Mouse (Mus musculus): ENCODE measurements around the gene Pradc1.

The Pradc1 gene

GRCm38 (mm10) chr6:85451664-85452410, at the start of gene Pradc1:
Pradc1 (minus strand) TSS chr6:85451970.
- CTCF ChIA-PET, result interaction anchor here (0.6 kb wide), 2 partner anchors 123 to 173 kb away, joined by 4 to 7 read pairs; no protein-coding TSS in a partner anchor

DNA sequence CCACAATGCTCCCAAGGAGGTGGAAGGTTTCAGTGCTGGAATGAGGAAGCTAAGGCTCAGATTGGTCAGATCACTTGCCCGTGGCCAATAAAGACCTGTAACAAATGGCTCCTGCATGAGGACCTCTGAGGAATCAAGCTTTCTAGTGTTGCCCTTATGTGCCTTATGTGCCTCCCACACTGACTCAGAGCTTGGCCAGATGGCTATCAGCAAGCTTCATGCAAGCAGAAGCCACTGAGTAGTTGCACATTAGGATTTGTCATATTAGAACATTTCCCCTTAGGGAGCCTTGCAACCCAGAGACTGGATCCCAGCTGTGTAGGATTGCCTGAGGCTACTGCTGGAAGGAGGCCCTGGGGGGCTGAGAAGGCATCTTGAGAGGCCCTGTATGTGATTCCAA, 48.6 kb upstream of the Pradc1 start:
- CTCF ChIA-PET, result no interaction called here

GRCm38 (mm10) chr6:85498147-85498546, 46.4 kb upstream of the Pradc1 start:
- CTCF ChIA-PET, result no interaction called here

DNA sequence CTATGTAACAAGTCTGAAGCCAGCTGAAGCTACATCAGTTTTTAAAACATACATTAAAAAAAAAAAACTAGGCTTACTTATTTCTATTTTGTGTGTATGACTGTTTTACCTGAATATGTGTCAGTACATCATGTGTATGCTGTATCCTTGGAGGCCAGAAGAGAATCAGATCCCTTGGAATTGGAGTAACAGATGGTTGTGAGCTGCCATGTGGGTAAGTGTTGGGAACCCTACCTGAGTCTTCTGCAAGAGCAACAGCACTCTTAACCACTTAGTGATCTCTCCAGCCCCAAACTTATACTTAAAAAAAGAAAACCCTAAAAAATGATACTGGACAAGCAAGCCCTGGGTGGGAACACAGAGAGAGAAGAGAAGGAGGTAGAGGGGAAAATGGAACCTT, 45.2 kb upstream of the Pradc1 start:
- CTCF ChIA-PET, result no interaction called here

DNA sequence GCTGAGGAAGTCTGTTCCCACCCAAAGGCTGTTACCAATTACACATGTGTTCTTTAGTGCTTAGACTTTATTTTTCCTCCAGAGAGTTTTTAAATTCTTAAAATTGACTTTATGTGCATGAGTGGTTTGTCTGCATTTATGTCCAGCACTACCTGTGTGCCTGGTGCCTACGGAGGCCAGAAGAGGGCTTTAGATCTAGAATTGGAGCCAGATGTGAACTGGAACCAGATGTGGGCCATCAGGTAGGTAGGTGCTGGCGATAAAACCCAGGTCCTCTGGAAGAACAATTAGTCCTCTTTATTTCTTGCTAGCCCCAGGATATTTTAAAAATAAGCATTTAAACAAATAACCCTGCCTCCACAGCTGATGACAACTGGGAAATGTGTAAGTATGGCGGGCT, 39.8 kb upstream of the Pradc1 start:
- CTCF ChIA-PET, result no interaction called here

DNA sequence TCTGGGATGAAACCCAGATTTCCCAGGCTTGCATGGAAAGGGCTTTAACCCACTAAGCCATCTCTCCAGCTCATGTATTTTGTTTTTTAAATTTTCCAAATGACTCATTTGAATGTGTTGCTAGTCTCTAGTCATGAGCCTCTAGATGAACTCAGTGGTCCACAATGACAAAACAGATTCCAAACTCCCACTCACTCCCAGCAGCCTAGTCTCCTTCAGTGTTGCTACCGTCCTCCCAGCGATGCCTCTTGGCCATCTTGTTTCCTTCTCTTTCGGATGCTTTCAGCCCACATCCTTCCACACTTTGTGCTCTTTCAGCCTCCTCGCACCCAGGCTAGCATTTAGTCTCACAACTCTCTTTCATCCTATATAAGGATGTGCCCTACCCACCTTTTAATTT, 38.5 kb upstream of the Pradc1 start:
- CTCF ChIA-PET, result no interaction called here

GRCm38 (mm10) chr6:85489717-85490116, 37.9 kb upstream of the Pradc1 start:
- CTCF ChIA-PET, result no interaction called here

DNA sequence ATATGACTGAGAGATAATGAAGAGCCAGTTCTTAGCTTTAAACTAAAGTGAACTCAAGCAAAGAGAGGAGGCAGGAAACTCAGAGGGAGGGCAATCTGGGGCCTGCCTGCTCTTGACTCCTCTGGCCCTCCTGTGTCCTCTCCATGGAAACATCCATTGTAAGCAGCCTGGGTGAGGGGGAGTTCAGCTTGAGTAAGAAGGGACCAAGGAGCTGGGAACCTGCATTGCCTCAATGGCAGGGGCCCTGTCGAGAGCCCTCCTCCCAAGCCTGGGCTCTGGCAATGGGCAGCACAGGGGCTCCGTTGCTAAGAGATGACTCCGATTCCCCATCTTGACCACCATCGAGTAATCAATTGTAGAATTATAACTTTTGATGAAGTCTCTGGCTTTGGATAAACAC, 36.7 kb upstream of the Pradc1 start:
- CTCF ChIA-PET, result no interaction called here

- CTCF ChIA-PET, result no interaction called here
These were observed 34.0 kb upstream of the Pradc1 start for GRCm38 (mm10) chr6:85485738-85486137.

DNA sequence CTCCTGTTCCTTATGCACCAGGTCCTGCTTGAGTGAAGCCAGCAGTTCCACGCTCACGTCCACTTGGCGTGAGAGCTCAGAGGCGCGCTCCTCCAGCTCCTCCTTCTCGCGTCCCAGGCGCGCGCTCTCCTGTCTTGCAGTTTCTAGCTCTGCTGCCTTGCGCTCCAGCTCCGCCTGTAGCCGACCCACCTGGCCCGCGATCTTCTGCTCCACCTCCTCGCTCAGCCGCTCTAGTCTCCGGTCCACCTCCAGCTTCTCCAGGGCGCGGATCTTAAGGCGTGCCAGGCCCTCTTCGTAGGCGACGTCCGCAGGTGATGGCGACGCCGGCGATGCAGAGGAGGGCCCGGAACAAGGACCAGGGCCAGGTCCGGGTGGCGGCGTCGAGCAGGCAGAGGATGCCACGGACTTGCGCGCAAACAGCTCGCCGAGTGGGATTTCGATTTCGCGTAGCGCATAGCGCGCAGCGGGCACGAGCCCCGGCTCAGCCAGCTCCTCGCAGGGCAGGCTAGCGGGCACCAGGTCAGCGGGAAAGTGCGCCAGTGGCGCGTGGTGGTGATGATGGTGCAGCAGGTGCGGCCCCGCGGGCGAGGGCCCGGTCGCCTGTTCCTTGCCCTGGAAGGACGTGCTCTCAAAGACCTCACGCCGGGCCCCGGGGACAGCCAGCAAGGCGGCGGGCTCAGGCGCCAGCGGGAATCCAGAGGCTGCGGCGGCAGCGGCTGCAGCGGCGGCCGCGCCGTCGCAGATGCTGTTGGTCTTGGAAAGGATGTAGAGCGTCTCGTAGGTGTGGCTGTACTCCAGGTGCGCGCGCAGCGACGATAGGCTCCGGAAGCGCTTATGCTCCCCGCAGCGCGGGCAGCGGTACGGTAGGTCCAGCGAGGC, 32.3 kb upstream of the Pradc1 start:
- CTCF ChIA-PET, result no interaction called here

DNA sequence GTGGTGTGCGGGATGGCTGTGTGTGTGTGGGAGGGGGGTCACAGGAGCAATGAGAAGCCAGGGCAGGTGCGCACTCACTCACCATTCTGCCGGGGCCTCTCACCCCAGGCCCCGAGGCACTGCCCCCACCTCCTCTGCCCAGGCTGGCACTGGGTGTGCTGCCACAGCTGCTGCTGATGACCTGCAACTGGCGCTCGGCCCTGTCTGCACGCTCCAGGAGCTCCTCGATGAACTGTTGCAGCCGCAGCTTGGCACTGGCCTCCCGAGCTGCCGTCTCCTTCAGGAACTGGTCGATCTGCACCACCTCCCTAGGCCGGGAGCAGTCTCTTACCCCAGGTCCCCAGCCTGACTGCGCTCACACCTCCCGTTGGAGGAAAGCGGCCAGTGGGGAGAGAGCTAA, 28.9 kb upstream of the Pradc1 start:
- CTCF ChIA-PET, result no interaction called here

- CTCF ChIA-PET, result no interaction called here
These were observed 28.2 kb upstream of the Pradc1 start for GRCm38 (mm10) chr6:85479979-85480378.

DNA sequence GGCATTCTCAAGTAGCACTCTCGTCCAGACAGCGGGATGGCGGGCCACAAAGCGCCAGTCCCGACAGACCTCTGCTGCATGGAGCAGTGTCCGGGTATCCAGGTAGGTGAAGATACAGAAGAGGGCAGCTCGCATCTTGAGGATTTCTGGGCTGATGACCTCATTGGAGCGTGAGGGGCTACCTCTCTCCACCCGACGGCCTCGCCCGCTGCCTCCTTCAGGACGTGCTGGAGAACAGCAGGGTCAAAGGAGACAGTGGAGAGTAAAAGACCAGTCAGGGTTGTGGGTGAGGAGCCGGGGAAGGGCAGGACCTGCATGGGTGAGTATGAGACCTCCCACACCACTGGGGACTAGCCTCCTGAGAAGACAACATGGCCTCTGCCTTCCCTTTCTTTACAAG, 26.6 kb upstream of the Pradc1 start:
- CTCF ChIA-PET, result no interaction called here

DNA sequence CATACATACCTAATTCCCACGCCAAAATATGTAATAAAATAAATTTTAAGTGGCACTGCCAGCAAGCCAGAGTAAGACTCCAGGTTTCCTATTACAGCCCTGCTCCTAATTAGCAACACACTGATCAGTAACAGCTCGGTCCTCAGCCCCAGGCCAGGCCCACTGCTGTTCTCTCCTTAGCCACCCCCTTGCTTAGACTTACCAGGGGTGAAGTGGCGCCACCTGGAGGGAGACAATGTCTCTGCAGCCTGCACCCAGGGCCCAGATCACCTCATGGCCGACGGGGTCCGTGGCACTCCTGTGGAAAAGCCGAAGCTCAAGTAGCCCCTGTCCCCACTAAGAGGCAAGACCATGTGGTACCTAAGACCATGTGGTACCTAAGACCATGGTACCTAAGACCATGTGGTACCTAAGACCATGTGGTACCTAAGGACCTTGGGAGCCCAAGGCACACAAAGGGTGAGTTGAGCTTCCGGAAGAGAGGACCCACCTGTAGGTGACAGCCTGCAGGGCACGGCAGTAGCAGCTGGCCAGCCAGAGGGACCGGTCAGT, 25.7 kb upstream of the Pradc1 start:
- CTCF ChIA-PET, result no interaction called here

DNA sequence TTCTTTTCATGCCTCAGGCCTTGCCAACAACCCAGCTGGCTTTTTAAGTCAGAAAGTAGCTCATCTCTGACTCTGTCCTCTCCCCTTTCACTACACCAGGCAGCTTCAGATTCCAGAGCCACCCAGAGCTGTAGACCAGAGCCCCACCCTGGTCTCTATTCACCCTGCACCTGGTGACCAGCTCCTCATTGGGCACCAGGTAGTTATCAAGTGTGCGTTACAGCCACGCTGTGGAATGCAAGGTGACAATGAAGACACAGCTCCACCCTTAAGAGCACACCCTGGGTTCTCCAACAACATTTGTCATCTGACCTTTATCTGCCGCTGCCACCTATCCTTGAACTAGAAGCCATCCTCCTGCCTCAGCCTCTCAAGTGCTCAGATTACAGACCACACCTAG, 23.8 kb upstream of the Pradc1 start:
- CTCF ChIA-PET, result no interaction called here

DNA sequence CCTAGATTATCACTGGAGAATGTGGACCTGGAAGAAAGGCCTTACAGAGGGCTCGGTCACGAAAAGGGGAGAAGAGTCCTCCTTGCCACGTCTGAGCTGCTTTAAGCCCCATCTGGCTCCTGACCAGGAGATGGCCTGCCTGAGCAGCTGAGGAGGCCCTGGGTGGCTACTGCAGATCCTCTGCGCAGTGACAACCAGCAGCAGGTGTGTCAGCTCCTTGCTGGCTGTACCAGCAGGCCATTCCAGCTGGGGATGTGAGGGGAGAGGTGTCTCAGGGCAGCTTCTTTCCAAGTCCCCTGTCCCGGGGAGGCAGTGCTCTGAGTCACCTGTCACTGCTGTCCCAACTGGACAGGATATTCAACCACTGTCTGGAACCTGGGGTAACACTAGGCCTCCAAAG, 20.8 kb upstream of the Pradc1 start:
- CTCF ChIA-PET, result no interaction called here

DNA sequence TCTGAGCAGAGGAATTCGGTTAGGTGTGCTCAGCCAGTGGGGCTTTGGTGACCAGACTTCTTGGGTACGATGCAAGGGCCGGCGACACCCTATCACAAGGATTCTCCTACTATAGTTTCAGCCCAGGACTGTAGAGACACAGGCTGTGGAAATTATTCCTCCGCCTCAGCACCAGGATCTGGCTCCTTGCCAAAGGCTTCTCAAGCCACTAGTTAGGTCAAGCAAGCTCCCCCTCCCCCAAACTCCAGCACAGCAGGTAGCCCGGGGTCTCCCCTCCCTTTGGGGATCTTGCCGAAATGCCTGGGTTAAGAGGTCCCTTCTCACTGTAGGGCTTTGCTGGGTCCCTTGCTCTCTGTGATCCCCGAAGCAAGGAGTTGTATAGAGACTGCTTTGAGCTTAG, 20.2 kb upstream of the Pradc1 start:
- CTCF ChIA-PET, result no interaction called here

GRCm38 (mm10) chr6:85469660-85470430, 18.1 kb upstream of the Pradc1 start:
- CTCF ChIA-PET, result no interaction called here

- CTCF ChIA-PET, result interaction anchor here (0.6 kb wide), 1 partner anchor 45 kb away, joined by 3 read pairs; no protein-coding TSS in a partner anchor
These were observed 13.6 kb upstream of the Pradc1 start for GRCm38 (mm10) chr6:85465381-85465780.

GRCm38 (mm10) chr6:85459621-85460020, 7.9 kb upstream of the Pradc1 start:
- CTCF ChIA-PET, result interaction anchor here (0.5 kb wide), 1 partner anchor 1697 kb away, joined by 3 read pairs; no protein-coding TSS in a partner anchor

DNA sequence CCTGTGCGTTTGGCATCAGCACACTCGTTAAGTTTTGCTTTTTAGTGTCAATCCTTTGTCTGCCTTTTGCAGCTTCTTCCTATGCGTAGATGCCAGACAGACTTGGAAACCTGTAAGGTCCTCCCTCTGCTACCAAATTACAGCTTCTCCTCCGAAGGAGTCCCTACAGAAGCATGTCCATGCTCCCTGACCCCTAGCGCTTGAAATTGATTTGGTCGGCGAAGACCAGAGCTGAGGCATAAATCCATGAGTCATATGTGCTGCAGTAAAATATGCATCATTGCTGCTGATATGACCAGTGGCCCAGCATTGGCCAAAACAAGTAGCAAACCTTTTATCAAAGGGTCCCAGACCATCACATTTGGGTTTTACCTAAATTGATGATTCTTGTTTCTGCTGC, 1.0 kb upstream of the Pradc1 start:
- CTCF ChIA-PET, result interaction anchor here (0.6 kb wide), 1 partner anchor 174 kb away, joined by 4 read pairs; no protein-coding TSS in a partner anchor

- CTCF ChIA-PET, result interaction anchor here (0.6 kb wide), 1 partner anchor 173 kb away, joined by 4 read pairs; no protein-coding TSS in a partner anchor
These were observed 568 bp upstream of the Pradc1 start for GRCm38 (mm10) chr6:85452411-85452665.

All from spleen, embryonic (tissue).